Mouse (Mus musculus): ENCODE measurements around the gene Usp29. TPM values are rescaled to one million over a fixed set of nuclear protein-coding genes. Genes with fewer than 3 reads are reported as not detected.

The Usp29 gene
- 10 to 100 TPM; 38.7 to 47.2 TPM for total RNA-seq (2021)
- long read RNA-seq, experiment 1, partial matches to known transcripts = 0 of 20 reads
- long read RNA-seq, experiment 1, other reads (novel, unspliced or antisense) = 19 of 20 reads
- long read RNA-seq, experiment 2, partial matches to known transcripts = 2 of 21 reads
- long read RNA-seq, experiment 2, other reads (novel, unspliced or antisense) = 14 of 21 reads

- Histone ChIP-seq H3K4me3 (peak within 1 kb of the TSS; percentile 74), H3K27ac (peak within 1 kb of the TSS; percentile 92)
- no peak for TF ChIP-seq CTCF (IDR thresholded peaks at IDR 0.05)
- DNase-seq (ENCODE audit: extremely low spot score in 1 of 2, low spot score in 2 of 2) = peak; percentile 83 to 86
- intact Hi-C loops (cut with DNase I) = loop anchor here (2.0 kb wide), 1 partner anchor 47 kb away; no protein-coding TSS in a partner anchor
Measured at GRCm38 (mm10) chr7:6730241-6730640, at the start of gene Usp29, which contains the start of gene Peg3. Gene Usp29 (plus strand): TSS chr7:6730578. Gene Peg3 (minus strand): TSS chr7:6730431.

- H3K4me3 ChIP-seq = no peak overlapping the region
- H3K27ac ChIP-seq = no peak overlapping the region
- intact Hi-C loops (cut with DNase I) = no loop called here
- no peak for TF ChIP-seq CTCF (IDR thresholded peaks at IDR 0.05)
- no peak for DNase-seq (ENCODE audit: extremely low spot score in 1 of 2, low spot score in 2 of 2)
Measured at GRCm38 (mm10) chr7:6685511-6685910, 44.9 kb upstream of the Usp29 start.

GRCm38 (mm10) chr7:6696241-6697045 lies 33.9 kb upstream of the Usp29 start, which contains the start of gene Zim1:
Gene Zim1 (minus strand): TSS chr7:6696450.
- TF ChIP-seq CTCF (IDR thresholded peaks at IDR 0.05) = peak; percentile 51
- intact Hi-C loops (cut with DNase I) = loop anchor here (1.0 to 5.0 kb wide), 3 partner anchors 109 to 336 kb away; no protein-coding TSS in a partner anchor
- DNase-seq (ENCODE audit: extremely low spot score in 1 of 2, low spot score in 2 of 2) = peak; percentile 87 to 91
- Histone ChIP-seq H3K4me3 (peak within 1 kb of the TSS; percentile 56), H3K27ac (no peak within 1 kb of the TSS)

- DNase-seq (ENCODE audit: extremely low spot score in 1 of 2, low spot score in 2 of 2) = no peak
- H3K4me3 ChIP-seq = no peak overlapping the region
- intact Hi-C loops (cut with DNase I) = loop anchor here (5.0 kb wide), 1 partner anchor 112 kb away; no protein-coding TSS in a partner anchor
- H3K27ac ChIP-seq = no peak overlapping the region
- TF ChIP-seq CTCF (IDR thresholded peaks at IDR 0.05) = no peak
Measured at GRCm38 (mm10) chr7:6699230-6699629, 31.1 kb upstream of the Usp29 start.

GRCm38 (mm10) chr7:6707416-6708015 lies 22.9 kb upstream of the Usp29 start:
- Histone ChIP-seq H3K4me3 (no peak overlapping the region), H3K27ac (no peak overlapping the region)
- TF ChIP-seq CTCF (IDR thresholded peaks at IDR 0.05) = no peak
- no peak for DNase-seq (ENCODE audit: extremely low spot score in 1 of 2, low spot score in 2 of 2)
- intact Hi-C loops (cut with DNase I) = no loop called here

- intact Hi-C loops (cut with DNase I) = no loop called here
Measured at GRCm38 (mm10) chr7:6708451-6709180, 21.8 kb upstream of the Usp29 start.

GRCm38 (mm10) chr7:6709396-6709795 lies 21.0 kb upstream of the Usp29 start:
- no peak for DNase-seq (ENCODE audit: extremely low spot score in 1 of 2, low spot score in 2 of 2)
- H3K27ac ChIP-seq = no peak overlapping the region
- TF ChIP-seq CTCF (IDR thresholded peaks at IDR 0.05) = no peak
- no peak overlapping the region for H3K4me3 ChIP-seq
- intact Hi-C loops (cut with DNase I) = no loop called here

More at GRCm38 (mm10) chr7:6708451-6709180, 21.8 kb upstream of the Usp29 start:
- no peak overlapping the region for H3K27ac ChIP-seq
- H3K4me3 ChIP-seq = no peak overlapping the region
- TF ChIP-seq CTCF (IDR thresholded peaks at IDR 0.05) = no peak
- DNase-seq (ENCODE audit: extremely low spot score in 1 of 2, low spot score in 2 of 2) = no peak

GRCm38 (mm10) chr7:6727351-6728121 lies 2.8 kb upstream of the Usp29 start:
- DNase-seq (ENCODE audit: extremely low spot score in 1 of 2, low spot score in 2 of 2) = peak; percentile 76 to 85
- intact Hi-C loops (cut with DNase I) = loop anchor here (2.0 to 10.0 kb wide), 2 partner anchors 293 to 363 kb away; partner anchors contain the start of gene Zfp78
- H3K4me3 ChIP-seq = peak overlapping the region; percentile 48
- peak; percentile 60 for TF ChIP-seq CTCF (IDR thresholded peaks at IDR 0.05)
- H3K27ac ChIP-seq = peak overlapping the region; percentile 83

GRCm38 (mm10) chr7:6728263-6728931 lies 2.0 kb upstream of the Usp29 start:
- Histone ChIP-seq H3K27ac (peak overlapping the region; percentile 90), H3K4me3 (peak overlapping the region; percentile 74)
- intact Hi-C loops (cut with DNase I) = loop anchor here (10.0 kb wide), 1 partner anchor 364 kb away; the partner anchor contains the start of gene Zfp78
- TF ChIP-seq CTCF (IDR thresholded peaks at IDR 0.05) = no peak
- peak; percentile 84 to 90 for DNase-seq (ENCODE audit: extremely low spot score in 1 of 2, low spot score in 2 of 2)
